Mouse (Mus musculus) cerebellum, adult 2 months (tissue): ENCODE results near the gene Pik3cb. TPM values are rescaled to one million over a fixed set of nuclear protein-coding genes. Genes with fewer than 3 reads are reported as not detected.
A peak's percentile ranks its signal among the peaks of the same experiment; 100 is the strongest.

Experiments
- DNase-seq, 2 experiments: peaks; one replicate each; pipeline ENCODE4 v3.0.0; 2021
- H3K27ac ChIP-seq: fragments of 200-500 bp; 2 replicates; pipeline ENCODE4 v1.5.1; 2012; ENCODE audit warnings: low read length, control low read depth, inconsistent platforms; ENCODE audit not compliant: insufficient read depth
- H3K27me3 ChIP-seq: fragments of 200-500 bp; 2 replicates; pipeline ENCODE4 v1.6.1; 2012; ENCODE audit warnings: inconsistent platforms, mild to moderate bottlenecking, low read length, moderate library complexity; ENCODE audit not compliant: control insufficient read depth, insufficient read depth
- H3K4me1 ChIP-seq: fragments of 200-500 bp; 2 replicates; pipeline ENCODE4 v1.6.1; 2011; ENCODE audit warnings: low read length; ENCODE audit not compliant: control insufficient read depth, insufficient read depth
- H3K4me3 ChIP-seq: fragments of 200-500 bp; replicated peaks from 2 replicates; pipeline ENCODE3; 2011; ENCODE audit warnings: mild to moderate bottlenecking, low read depth, low read length, control low read depth; ENCODE audit not compliant: insufficient read depth
- CTCF ChIP-seq: fragments of 200-500 bp; IDR thresholded peaks from 2 replicates; pipeline ENCODE4 v1.5.1; 2011; ENCODE audit warnings: low read depth, mild to moderate bottlenecking, control low read depth, low read length, moderate library complexity, borderline replicate concordance; ENCODE audit not compliant: insufficient read depth
- POLR2A ChIP-seq: fragments of 200-500 bp; IDR thresholded peaks from 2 replicates; pipeline ENCODE4 v1.6.1; 2011; ENCODE audit warnings: low read length, control low read depth, borderline replicate concordance; ENCODE audit not compliant: insufficient read depth
- WGBS: fragments of 180-500 bp; shearing (Covaris S2); methylation state at CpG from one replicate; pipeline ENCODE4 v1.1.7; 2018; 5-methylcytosine and 5-hydroxymethylcytosine counted together
- polyA plus RNA-seq: library from polyadenylated mRNA; depleted of rRNA; stranded (reverse); fragments of >200 nt; gene quantifications from 2 replicates; pipeline ENCODE4 v1.2.3, GENCODE M21; 2012; rRNA removed

The Pik3cb gene
- polyA plus RNA-seq, 1 experiment, result 16.5 TPM

DNA sequence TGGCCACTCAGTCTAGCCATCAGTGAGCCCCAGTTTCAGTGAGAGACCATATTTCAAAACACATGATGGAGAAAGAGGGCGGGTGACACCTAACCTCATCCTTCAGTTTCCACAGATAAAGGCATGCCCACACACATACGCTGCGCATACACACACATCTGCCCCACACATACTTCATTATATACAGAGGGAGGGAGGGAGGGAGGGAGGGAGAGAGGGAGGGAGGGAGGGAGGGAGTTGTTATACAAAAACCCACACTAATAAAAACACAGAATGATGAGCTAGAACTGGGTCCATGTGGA lies 130.6 kb downstream of the Pik3cb start:
- Histone ChIP-seq H3K4me1 (no peaks in the 10 kb centered on the region), H3K27me3 (no peaks in the 10 kb centered on the region), H3K27ac (no peak overlapping the region), H3K4me3 (no peak overlapping the region)
- WGBS, result 94% methylated on average over 3 of the region's 3 CpGs
- no peak for DNase-seq
- TF ChIP-seq POLR2A, result no peak
- TF ChIP-seq CTCF, result no peak

DNA sequence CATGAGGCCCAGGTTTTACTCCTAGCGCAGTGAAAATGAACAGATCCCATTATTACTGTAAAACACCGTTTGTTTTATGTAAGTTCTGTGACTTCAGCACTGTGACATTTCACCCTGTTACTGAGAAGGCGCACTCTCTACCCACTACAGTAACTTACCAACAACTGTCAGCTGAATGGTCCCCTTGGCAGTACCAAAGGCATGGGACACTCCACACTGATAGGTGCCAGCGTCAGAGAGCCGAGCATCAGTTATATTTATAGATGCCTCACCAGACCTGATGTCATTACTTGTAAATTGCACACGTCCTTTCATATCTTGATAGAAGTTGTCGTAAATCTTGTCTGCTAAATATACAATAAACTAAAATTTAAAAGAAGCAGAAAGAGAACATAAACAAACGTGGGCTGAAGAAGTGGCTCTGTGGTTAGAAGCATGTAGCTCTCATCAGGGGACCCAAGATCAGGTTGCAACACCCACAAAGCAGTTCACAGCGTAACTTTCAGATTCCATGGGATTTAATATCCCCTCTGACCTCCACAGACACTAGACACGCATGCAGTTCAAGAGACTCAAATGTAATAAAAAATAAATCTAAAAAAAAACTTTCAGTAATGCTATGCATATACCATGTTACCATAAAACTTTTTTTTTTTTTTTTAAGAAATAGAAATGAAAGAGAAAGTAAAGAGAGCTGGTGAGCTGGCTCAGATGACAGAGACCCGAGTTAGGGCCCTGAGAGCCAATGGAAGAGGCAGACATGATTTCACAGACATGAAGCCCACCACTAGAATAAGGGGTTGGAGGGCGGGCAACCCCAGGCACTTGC lies 131.1 kb downstream of the Pik3cb start:
- H3K27ac ChIP-seq, result no peak overlapping the region
- DNase-seq, result no peak
- TF ChIP-seq POLR2A, result no peak
- no peak for TF ChIP-seq CTCF
- H3K27me3 ChIP-seq, result no peaks in the 10 kb centered on the region
- H3K4me1 ChIP-seq, result no peaks in the 10 kb centered on the region
- 84% methylated on average over 12 of the region's 12 CpGs for WGBS
- H3K4me3 ChIP-seq, result no peak overlapping the region

DNA sequence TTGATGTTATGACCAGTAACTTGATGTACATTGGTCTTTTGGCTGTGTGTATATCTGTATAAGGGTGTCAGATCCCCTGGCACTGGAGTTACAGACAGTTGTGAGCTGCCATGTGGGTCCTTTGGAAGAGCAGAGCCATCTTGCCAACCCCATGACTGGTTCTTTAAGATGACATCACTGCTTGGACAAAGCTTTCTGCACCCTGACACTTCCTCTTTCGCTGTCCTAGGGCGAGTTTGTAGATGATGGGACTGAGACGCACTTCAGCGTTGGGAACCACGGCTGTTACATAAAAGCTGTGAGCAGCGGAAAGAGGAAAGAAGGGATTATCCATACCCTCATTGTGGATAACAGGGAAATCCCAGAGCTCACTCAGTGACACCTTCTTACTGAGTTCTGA lies 139.1 kb downstream of the Pik3cb start:
- H3K27me3 ChIP-seq, result no peaks in the 10 kb centered on the region
- WGBS, result 94% methylated on average over 6 of the region's 6 CpGs
- no peak overlapping the region for H3K27ac ChIP-seq
- peaks cover 10% of the 10 kb centered on the region for H3K4me1 ChIP-seq
- no peak overlapping the region for H3K4me3 ChIP-seq
- TF ChIP-seq POLR2A, result no peak
- no peak for TF ChIP-seq CTCF
- DNase-seq, result no peak

- TF ChIP-seq CTCF (no peak), POLR2A (no peak)
- peak; percentile 82 to 92 for DNase-seq
- H3K4me3 ChIP-seq, result no peak overlapping the region
- 8% methylated on average over 9 of the region's 9 CpGs for WGBS
- H3K27me3 ChIP-seq, result no peaks in the 10 kb centered on the region
- peak overlapping the region; percentile 67; the same call in 1 of the 2 replicates for H3K27ac ChIP-seq
- peaks cover 10% of the 10 kb centered on the region for H3K4me1 ChIP-seq
These were observed 140.5 kb downstream of the Pik3cb start for GRCm38 (mm10) chr9:98999881-99000339.

- peaks cover 9% of the 10 kb centered on the region for H3K4me1 ChIP-seq
- H3K27ac ChIP-seq, result no peak overlapping the region
- no peaks in the 10 kb centered on the region for H3K27me3 ChIP-seq
- no peak for DNase-seq
- no peak overlapping the region for H3K4me3 ChIP-seq
- 90% methylated on average over 4 of the region's 4 CpGs for WGBS
- TF ChIP-seq POLR2A (no peak), CTCF (no peak)
These were observed 146.3 kb downstream of the Pik3cb start for GRCm38 (mm10) chr9:98994103-98994502.

GRCm38 (mm10) chr9:98987131-98987530 lies 153.3 kb downstream of the Pik3cb start:
- TF ChIP-seq CTCF (no peak), POLR2A (no peak)
- Histone ChIP-seq H3K27me3 (no peaks in the 10 kb centered on the region), H3K27ac (no peak overlapping the region), H3K4me1 (no peaks in the 10 kb centered on the region; the same call in 1 of the 2 replicates), H3K4me3 (peak overlapping the region; percentile 75)
- 31% methylated on average over 9 of the region's 9 CpGs for WGBS
- no peak for DNase-seq

Other genes with a start within 250 kb of the Pik3cb start
- not detected in 2 replicates for gene 7420426K07Rik, start 237.5 kb downstream of the Pik3cb start, polyA plus RNA-seq
- gene Foxl2, start 185.3 kb downstream of the Pik3cb start, polyA plus RNA-seq, result 0.25 and 0.28 TPM in 2 replicates
- gene Faim, start 154.2 kb downstream of the Pik3cb start, polyA plus RNA-seq, result 37.7 and 37.8 TPM in 2 replicates
- 0.07 TPM in 1 of 2 replicates, not detected in the other for gene Gm1123, start 104.9 kb downstream of the Pik3cb start, polyA plus RNA-seq
- not detected in 2 replicates for gene Faiml, start 96.6 kb upstream of the Pik3cb start, polyA plus RNA-seq
- gene Cep70, start 102.7 kb upstream of the Pik3cb start, polyA plus RNA-seq, result 15.4 and 15.8 TPM in 2 replicates
- 0.43 and 0.54 TPM in 2 replicates for gene Esyt3, start 217.9 kb upstream of the Pik3cb start, polyA plus RNA-seq